Mouse (Mus musculus) liver, embryonic 13.5 days (tissue): Measurements from ENCODE around the gene Lzts2. TPM values are rescaled to one million over a fixed set of nuclear protein-coding genes. Genes with fewer than 3 reads are reported as not detected.

Experiments
- ATAC-seq: fragments of 200-750 bp; cut with Nextera tagmentation; 2 replicates; pipeline ENCODE4 v1.8.0; 2017; ENCODE audit warnings: low read depth, mild to moderate bottlenecking, moderate number of reproducible peaks, moderate library complexity
- DNase-seq: peaks from one replicate; pipeline ENCODE4 v3.0.0; 2022
- H3K27ac ChIP-seq: fragments of 300-500 bp; sonication (generic); 2 replicates; pipeline ENCODE4 v1.5.1; 2015; ENCODE audit warnings: moderate library complexity, mild to moderate bottlenecking, inconsistent platforms
- H3K27me3 ChIP-seq: fragments of 300-500 bp; sonication (generic); 2 replicates; pipeline ENCODE4 v1.6.1; 2015; ENCODE audit warnings: mild to moderate bottlenecking, inconsistent platforms
- H3K36me3 ChIP-seq: fragments of 300-500 bp; sonication (generic); 2 replicates; pipeline ENCODE4 v1.6.1; 2015; ENCODE audit warnings: mild to moderate bottlenecking, inconsistent platforms
- H3K4me1 ChIP-seq: fragments of 300-500 bp; sonication (generic); replicated peaks from 2 replicates; pipeline ENCODE4 v1.6.1; 2015; ENCODE audit warnings: inconsistent platforms
- H3K4me2 ChIP-seq: fragments of 300-500 bp; sonication (generic); 2 replicates; pipeline ENCODE4 v1.6.1; 2015; ENCODE audit warnings: inconsistent platforms, mild to moderate bottlenecking, moderate library complexity
- H3K4me3 ChIP-seq: fragments of 300-500 bp; sonication (generic); replicated peaks from 2 replicates; pipeline ENCODE4 v1.5.1; 2015; ENCODE audit warnings: mild to moderate bottlenecking, inconsistent platforms
- H3K9ac ChIP-seq: fragments of 300-500 bp; sonication (generic); 2 replicates; pipeline ENCODE4 v1.6.1; 2015; ENCODE audit warnings: mild to moderate bottlenecking, inconsistent platforms
- H3K9me3 ChIP-seq: fragments of 300-500 bp; sonication (generic); replicated peaks from 2 replicates; pipeline ENCODE4 v1.6.1; 2016; ENCODE audit warnings: inconsistent platforms
- WGBS: fragments of 180-500 bp; shearing (Covaris S2); methylation state at CpG from one replicate; pipeline ENCODE4 v1.1.7; 2015; ENCODE audit not compliant: insufficient replicate concordance; 5-methylcytosine and 5-hydroxymethylcytosine counted together
- polyA plus RNA-seq: library from polyadenylated mRNA; unstranded; fragments of >200 nt; fragmentation: Nextera tagmentation; extraction: Ambion mirVana; gene quantifications from 2 replicates; pipeline ENCODE4 v1.2.1, GENCODE M21; 2015

Lzts2 gene
- polyA plus RNA-seq, 1 experiment from 2014 or later: 6.9 TPM

DNA sequence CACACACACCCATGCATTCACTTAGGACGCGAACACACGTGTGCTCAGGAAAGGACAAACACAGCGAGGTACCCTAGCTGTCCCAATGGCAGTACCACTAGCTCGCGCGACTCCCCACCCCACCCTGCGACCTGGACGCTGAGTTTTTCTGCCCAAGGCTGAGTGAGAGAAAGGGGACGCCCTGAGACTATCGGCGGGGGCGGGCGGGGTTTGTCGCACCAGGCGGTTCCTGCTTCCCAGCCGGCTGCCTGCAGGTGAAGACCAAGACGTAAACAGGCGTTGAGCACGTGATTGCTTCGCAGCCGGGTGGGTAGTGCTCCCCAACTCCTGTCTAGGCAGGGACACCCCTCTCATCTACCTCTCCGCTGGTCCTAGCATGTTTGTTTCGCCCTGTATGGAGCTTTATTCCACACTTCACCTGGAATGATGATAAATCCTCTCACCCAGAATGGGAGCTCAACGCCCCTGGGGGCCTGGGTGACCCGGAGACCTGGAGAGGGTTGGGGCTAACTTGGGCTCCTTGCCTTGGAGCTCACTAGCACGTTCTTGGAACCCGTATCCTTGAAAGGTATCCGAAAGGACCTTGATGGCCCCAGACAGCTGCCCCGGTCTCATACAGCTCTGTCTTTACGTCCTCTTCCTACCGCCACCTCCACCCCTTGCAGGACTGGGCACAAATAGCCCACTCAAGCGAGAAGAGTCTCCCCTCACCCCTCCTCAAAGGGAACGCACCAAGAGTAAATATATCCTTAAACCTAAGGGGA, 1.5 kb downstream of the Lzts2 start:
- Histone ChIP-seq H3K9me3 (no peaks in the 10 kb centered on the region), H3K9ac (peak overlapping the region; percentile 71), H3K4me2 (peak overlapping the region; percentile 93), H3K4me1 (peaks cover 72% of the 10 kb centered on the region), H3K27ac (peak overlapping the region; percentile 82), H3K36me3 (peaks cover 18% of the 10 kb centered on the region), H3K4me3 (peak overlapping the region; percentile 66), H3K27me3 (peaks cover 12% of the 10 kb centered on the region; the same call in 1 of the 2 replicates)
- DNase-seq: peak; percentile 64
- under 1% methylated on average over 34 of the region's 34 CpGs for WGBS
- ATAC-seq: peak; percentile 50

DNA sequence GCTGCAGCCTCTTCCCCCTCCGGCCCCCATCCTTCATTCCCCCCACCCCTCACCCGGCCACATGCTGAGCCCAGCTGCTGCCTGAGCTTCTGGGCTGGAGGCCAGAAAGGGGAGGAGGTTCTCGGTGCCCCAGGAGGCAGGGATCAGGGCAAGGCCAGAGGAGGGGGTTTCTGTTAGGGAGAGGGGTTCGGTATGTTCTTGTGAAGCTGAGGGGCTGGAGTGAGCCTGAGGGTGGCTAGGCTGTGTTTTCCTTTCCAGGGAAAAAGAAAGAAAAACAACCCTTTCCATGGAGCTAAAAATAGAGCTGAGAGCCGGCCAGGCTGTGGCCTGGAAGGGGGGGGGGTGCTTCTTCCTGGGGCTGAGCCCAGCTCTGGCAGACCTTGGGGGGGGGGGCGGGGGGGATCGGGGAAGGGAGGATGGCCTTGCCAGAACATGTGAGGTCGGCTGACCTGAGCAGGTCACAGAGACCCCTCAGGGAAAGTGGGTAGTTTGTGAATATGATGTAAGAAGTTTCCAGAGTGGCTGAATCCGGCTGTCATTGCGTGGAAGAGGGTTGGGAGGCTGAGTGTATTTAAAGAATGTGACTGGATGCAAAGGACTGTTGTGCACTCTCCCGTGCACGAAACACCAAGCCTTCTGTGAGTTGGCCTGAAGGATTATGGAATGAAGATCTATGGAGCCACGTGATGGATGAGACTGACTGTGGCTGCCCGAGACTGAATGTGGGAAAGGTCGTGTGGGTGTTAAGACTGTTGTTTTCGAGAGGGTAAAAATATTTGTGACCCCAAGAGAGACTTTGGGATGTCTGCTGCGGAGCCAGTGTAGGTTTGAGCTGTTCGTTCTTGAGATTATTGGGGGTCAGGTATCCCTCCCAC, 2.4 kb downstream of the Lzts2 start:
- 2% methylated on average over 18 of the region's 18 CpGs for WGBS
- H3K4me3 ChIP-seq: peak overlapping the region; percentile 66
- H3K9me3 ChIP-seq: no peaks in the 10 kb centered on the region
- H3K27ac ChIP-seq: peak overlapping the region; percentile 82
- H3K36me3 ChIP-seq: peaks cover 14% of the 10 kb centered on the region
- DNase-seq (no peak), ATAC-seq (no peak)
- H3K27me3 ChIP-seq: peaks cover 12% of the 10 kb centered on the region; the same call in 1 of the 2 replicates
- peak overlapping the region; percentile 71 for H3K9ac ChIP-seq
- peak overlapping the region; percentile 93 for H3K4me2 ChIP-seq
- H3K4me1 ChIP-seq: peaks cover 79% of the 10 kb centered on the region

DNA sequence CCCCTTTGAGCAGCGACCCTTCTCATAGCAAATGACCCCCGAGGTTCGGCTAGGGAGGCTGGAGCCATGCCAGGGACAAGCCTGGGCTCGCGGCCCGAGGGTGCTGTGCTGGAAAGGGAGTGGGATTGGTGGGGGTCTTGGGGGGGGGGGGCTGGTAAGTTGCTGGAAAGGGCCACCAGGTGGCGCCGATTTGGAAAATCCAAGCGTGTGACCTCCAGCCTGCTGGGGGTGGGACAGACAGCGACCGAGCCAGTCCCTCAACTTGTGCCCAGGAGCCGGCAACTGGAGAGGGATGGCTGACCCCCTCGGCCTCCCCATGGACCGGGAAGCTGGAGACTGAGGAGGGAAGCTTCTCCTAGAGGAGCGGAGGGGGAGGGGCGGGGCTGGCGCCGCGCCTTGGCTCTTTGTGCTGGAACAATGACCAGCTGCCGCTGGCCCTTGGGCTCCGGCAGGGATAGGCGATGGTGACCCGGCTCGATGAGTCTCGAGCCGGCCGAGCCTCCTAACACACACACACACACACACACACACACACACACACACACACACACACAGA, 3.1 kb downstream of the Lzts2 start:
- Histone ChIP-seq H3K4me3 (peak overlapping the region; percentile 66), H3K9me3 (no peaks in the 10 kb centered on the region), H3K9ac (peak overlapping the region; percentile 71), H3K27ac (peak overlapping the region; percentile 82), H3K27me3 (peaks cover 12% of the 10 kb centered on the region; the same call in 1 of the 2 replicates), H3K36me3 (peaks cover 9% of the 10 kb centered on the region), H3K4me2 (peak overlapping the region; percentile 93), H3K4me1 (peaks cover 80% of the 10 kb centered on the region)
- ATAC-seq (peak; percentile 21), DNase-seq (no peak)
- WGBS: under 1% methylated on average over 23 of the region's 27 CpGs

DNA sequence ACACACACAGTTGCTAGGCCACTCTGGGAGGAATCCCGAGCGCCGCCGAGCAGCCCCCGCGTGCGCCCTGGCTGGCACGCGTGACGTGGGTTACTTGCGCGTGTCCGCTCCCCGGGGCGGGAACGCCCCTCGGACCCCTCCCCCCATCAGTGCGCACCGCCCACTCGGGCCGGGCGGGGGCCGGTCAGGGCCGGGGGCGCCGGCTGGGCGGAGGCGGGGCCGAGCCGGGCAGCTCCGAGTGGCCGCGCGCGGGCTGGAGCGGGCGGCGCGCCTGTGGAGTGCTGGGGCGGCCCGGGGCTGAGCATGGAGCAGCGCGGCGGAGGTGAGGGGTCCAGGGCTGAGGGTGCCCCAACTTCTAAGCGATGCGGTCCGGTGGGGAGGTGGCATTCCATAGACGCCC, 3.7 kb downstream of the Lzts2 start:
- Histone ChIP-seq H3K9ac (peak overlapping the region; percentile 71), H3K27me3 (peaks cover 12% of the 10 kb centered on the region; the same call in 1 of the 2 replicates), H3K27ac (peak overlapping the region; percentile 82), H3K4me1 (peaks cover 80% of the 10 kb centered on the region), H3K9me3 (no peaks in the 10 kb centered on the region), H3K4me3 (peak overlapping the region; percentile 66), H3K36me3 (peaks cover 7% of the 10 kb centered on the region; the same call in 1 of the 2 replicates), H3K4me2 (peak overlapping the region; percentile 93)
- WGBS: under 1% methylated on average over 46 of the region's 48 CpGs
- peak; percentile 35 for ATAC-seq
- peak; percentile 54 for DNase-seq

DNA sequence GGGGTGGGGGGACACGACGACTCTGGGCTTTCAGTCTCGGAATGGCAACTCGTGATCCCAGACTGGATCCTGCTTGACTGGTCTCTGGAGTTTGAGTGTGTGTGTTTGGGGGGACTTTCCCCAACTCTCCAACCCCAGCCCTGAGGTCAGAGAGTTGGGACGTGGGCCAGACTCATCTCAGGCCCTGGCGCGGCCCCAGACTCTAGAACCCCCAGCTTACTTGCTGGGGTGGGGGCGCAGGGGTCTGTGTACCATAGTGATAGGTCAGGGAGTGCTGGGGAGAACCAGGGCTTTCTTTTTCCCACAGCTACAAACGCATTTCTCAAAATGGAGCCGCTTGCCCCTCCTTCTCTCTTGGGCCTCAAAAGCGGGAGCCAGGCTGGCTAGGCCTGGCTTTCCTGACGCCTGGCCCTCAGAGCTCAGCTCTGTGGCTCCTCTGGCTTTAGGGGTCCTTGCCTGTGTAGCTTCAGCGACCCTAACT, 4.2 kb downstream of the Lzts2 start:
- H3K9me3 ChIP-seq: no peaks in the 10 kb centered on the region
- H3K4me3 ChIP-seq: peak overlapping the region; percentile 66
- ATAC-seq (0 out of 2 replicates have a peak, but pooled peaks have one; percentile 0), DNase-seq (no peak)
- peak overlapping the region; percentile 82 for H3K27ac ChIP-seq
- H3K36me3 ChIP-seq: peaks cover 9% of the 10 kb centered on the region
- H3K27me3 ChIP-seq: peaks cover 12% of the 10 kb centered on the region; the same call in 1 of the 2 replicates
- H3K9ac ChIP-seq: peak overlapping the region; percentile 71
- peaks cover 77% of the 10 kb centered on the region for H3K4me1 ChIP-seq
- H3K4me2 ChIP-seq: peak overlapping the region; percentile 93
- WGBS: 9% methylated on average over 13 of the region's 13 CpGs

DNA sequence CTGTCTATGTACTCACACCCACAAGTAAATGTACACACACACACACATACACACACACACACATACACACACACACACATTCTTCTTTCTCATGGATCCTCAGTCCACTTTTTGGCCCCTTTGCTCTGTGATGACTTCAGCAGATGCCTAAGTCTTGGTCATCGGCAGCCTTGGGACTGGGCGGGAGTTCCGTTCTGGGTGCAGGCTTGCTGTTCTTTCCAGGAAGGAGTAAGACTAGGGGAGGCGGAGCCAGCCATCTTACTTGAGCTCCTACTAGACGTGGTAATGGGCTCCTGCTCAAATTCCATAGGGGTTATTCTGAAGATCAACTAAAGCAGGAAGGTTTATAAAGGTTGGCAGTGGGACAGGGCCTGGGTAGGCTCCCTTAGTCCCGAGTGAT, 6.1 kb downstream of the Lzts2 start:
- Histone ChIP-seq H3K4me3 (no peak overlapping the region), H3K4me1 (peaks cover 66% of the 10 kb centered on the region), H3K27me3 (peaks cover 12% of the 10 kb centered on the region; the same call in 1 of the 2 replicates), H3K9me3 (no peaks in the 10 kb centered on the region), H3K36me3 (peaks cover 19% of the 10 kb centered on the region), H3K9ac (no peak overlapping the region), H3K27ac (no peak overlapping the region), H3K4me2 (no peak overlapping the region)
- no peak for ATAC-seq
- DNase-seq: no peak
- whole genome bisulfite sequencing: 50% methylated on average over 6 of the region's 6 CpGs

DNA sequence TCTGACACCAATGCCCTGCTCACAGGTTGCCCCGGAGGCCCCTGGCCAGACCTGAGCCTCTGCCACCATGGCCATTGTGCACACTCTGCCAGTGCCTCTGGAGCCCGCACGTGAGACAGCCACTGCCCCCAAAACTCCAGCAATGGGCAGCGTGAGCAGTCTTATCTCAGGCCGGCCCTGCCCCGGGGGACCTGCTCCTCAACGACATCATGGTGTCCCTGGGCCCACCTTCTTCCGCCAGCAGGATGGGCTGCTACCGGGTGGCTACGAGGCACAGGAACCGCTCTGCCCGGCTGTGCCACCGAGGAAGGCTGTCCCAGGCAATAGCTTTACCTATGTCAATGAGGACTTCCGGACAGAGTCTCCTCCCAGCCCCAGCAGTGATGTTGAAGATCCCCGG, 7.1 kb downstream of the Lzts2 start:
- no peak overlapping the region for H3K27ac ChIP-seq
- WGBS: 79% methylated on average over 15 of the region's 15 CpGs
- no peak overlapping the region for H3K4me2 ChIP-seq
- no peak overlapping the region for H3K4me3 ChIP-seq
- peaks cover 6% of the 10 kb centered on the region; the same call in 1 of the 2 replicates for H3K27me3 ChIP-seq
- H3K9me3 ChIP-seq: no peaks in the 10 kb centered on the region
- peaks cover 29% of the 10 kb centered on the region for H3K36me3 ChIP-seq
- ATAC-seq: no peak
- peaks cover 56% of the 10 kb centered on the region for H3K4me1 ChIP-seq
- no peak overlapping the region for H3K9ac ChIP-seq
- DNase-seq: no peak

DNA sequence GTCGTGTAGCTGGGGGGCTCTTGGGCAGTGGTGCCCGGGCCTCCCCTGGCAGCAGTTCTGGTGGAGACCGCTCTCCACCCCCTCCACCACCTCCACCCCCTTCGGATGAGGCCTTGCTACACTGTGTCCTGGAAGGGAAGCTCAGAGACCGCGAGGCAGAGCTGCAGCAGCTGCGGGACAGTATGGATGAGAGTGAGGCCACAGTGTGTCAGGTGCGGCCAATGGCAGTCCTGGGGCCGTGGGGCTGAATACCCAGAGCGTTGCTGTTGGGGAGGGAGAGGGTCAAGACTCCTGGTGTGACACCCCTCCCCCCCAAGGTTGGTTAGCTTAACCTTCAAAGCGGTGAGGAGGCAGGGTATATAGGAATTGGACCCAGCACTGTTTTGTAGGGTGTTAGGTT, 9.8 kb downstream of the Lzts2 start:
- ATAC-seq (no peak), DNase-seq (no peak)
- Histone ChIP-seq H3K27ac (no peak overlapping the region), H3K36me3 (peaks cover 36% of the 10 kb centered on the region), H3K4me3 (no peak overlapping the region), H3K9ac (no peak overlapping the region), H3K9me3 (no peaks in the 10 kb centered on the region), H3K27me3 (no peaks in the 10 kb centered on the region), H3K4me2 (no peak overlapping the region), H3K4me1 (peaks cover 32% of the 10 kb centered on the region)
- 74% methylated on average over 11 of the region's 11 CpGs for WGBS

DNA sequence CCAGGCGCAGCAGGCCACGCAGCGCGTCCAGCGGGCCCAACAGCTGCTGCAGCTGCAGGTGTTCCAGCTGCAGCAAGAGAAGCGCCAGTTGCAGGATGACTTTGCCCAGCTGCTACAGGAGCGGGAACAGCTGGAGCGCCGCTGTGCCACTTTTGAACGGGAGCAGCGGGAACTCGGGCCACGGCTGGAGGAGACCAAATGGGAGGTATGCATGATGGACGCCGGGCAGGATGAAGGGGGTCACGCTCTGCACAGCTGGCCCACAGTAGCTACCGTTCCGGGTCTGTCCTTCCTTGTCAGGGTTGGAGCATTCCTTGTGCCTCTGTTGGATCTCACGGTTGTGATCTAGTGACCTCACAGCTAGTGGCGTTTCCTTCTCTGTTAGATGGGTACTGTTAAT, 10.6 kb downstream of the Lzts2 start:
- 88% methylated on average over 20 of the region's 20 CpGs for WGBS
- H3K4me1 ChIP-seq: peaks cover 26% of the 10 kb centered on the region
- DNase-seq (no peak), ATAC-seq (no peak)
- H3K4me3 ChIP-seq: no peak overlapping the region
- no peaks in the 10 kb centered on the region for H3K9me3 ChIP-seq
- no peak overlapping the region for H3K9ac ChIP-seq
- H3K4me2 ChIP-seq: no peak overlapping the region
- H3K27ac ChIP-seq: no peak overlapping the region
- no peaks in the 10 kb centered on the region for H3K27me3 ChIP-seq
- peaks cover 36% of the 10 kb centered on the region for H3K36me3 ChIP-seq

DNA sequence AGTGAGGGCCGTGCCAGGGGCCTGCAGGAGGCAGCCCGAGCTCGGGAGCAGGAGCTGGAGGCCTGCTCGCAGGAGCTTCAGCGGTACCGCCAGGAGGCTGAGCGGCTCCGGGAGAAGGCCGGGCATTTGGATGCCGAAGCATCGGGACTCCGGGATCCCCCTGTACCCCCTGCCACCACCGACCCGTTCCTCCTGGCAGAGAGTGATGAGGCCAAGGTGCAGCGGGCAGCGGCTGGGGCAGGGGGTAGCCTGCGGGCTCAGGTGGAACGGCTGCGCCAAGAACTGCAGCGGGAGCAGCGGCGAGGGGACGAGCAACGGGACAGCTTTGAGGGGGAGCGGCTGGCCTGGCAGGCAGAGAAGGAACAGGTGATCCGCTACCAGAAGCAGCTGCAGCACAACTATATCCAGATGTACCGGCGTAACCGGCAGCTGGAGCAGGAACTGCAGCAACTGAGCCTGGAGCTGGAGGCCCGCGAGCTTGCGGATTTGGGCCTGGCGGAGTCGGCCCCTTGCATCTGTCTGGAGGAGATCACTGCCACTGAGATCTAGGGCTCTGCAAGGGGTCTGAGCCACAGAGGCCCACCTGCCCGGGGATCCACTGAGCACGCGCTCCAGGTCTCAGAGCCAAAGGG, 11.8 kb downstream of the Lzts2 start:
- Histone ChIP-seq H3K36me3 (peaks cover 36% of the 10 kb centered on the region), H3K27me3 (no peaks in the 10 kb centered on the region), H3K27ac (no peak overlapping the region), H3K9me3 (no peaks in the 10 kb centered on the region), H3K4me2 (no peak overlapping the region), H3K4me1 (peaks cover 25% of the 10 kb centered on the region), H3K4me3 (no peak overlapping the region), H3K9ac (no peak overlapping the region)
- DNase-seq: no peak
- no peak for ATAC-seq
- WGBS: 87% methylated on average over 37 of the region's 37 CpGs
